Mouse (Mus musculus): ENCODE results near the gene Atxn7l3.

GRCm38 (mm10) chr11:102241874-102242273 lies 54.6 kb downstream of the Atxn7l3 start:
- TF ChIP-seq EP300 (IDR thresholded peaks at IDR 0.05; ENCODE audit: low read depth) (no peak), CTCF (IDR thresholded peaks at IDR 0.05; ENCODE audit: low read depth) (peak; percentile 47)

All from liver, postnatal 0 days (tissue).